Mouse (Mus musculus) T-helper 2 cell (primary cell): ENCODE measurements around the gene Foxr2.

Experiments used
- in situ Hi-C: fragments of 300-600 bp; cut with MboI, MseI; formaldehyde crosslinking; loops from one replicate; pipeline ENCODE4 v1.15.1; 2025; ENCODE audit warnings: high pct_unique_total_duplicates

Gene Foxr2

GRCm38 (mm10) chrX:153118486-153118885, at the start of gene Foxr2:
Gene Foxr2, plus strand, starts transcription at chrX:153118786.
- in situ Hi-C loops: no loop called here

GRCm38 (mm10) chrX:153119013-153119412, 427 bp downstream of the Foxr2 start:
- in situ Hi-C loops: no loop called here

- in situ Hi-C loops: no loop called here
Observed at GRCm38 (mm10) chrX:153139734-153140515, 21.3 kb downstream of the Foxr2 start, which contains the start of gene Rragb. Gene Rragb, plus strand, starts transcription at chrX:153139981.

GRCm38 (mm10) chrX:153142656-153143055, 24.1 kb downstream of the Foxr2 start:
- in situ Hi-C loops: no loop called here

GRCm38 (mm10) chrX:153151766-153152165, 33.2 kb downstream of the Foxr2 start:
- in situ Hi-C loops: loop anchor here (25.0 kb wide), 2 partner anchors 211 to 561 kb away; partner anchors contain the start of gene Nbdy

GRCm38 (mm10) chrX:153155322-153155721, 36.7 kb downstream of the Foxr2 start:
- in situ Hi-C loops: loop anchor here (25.0 kb wide), 2 partner anchors 207 to 557 kb away; partner anchors contain the start of gene Nbdy

- in situ Hi-C loops: loop anchor here (25.0 kb wide), 2 partner anchors 188 to 538 kb away; partner anchors contain the start of gene Nbdy
Observed at GRCm38 (mm10) chrX:153174786-153175185, 56.2 kb downstream of the Foxr2 start.

GRCm38 (mm10) chrX:153182221-153182620, 63.6 kb downstream of the Foxr2 start:
- in situ Hi-C loops: no loop called here
